Mouse (Mus musculus): ENCODE data around the gene Jade3.

Gene Jade3

GRCm38 (mm10) chrX:20548011-20548879 lies 122.8 kb downstream of the Jade3 start:
- no peak for DNase-seq (ENCODE audit: low read depth, low spot score)

- no peak for DNase-seq (ENCODE audit: low read depth, low spot score)
These were observed 123.5 kb downstream of the Jade3 start for GRCm38 (mm10) chrX:20548880-20549440.

GRCm38 (mm10) chrX:20549532-20549931 lies 124.0 kb downstream of the Jade3 start, which contains the start of gene Rgn:
TSS of gene Rgn (plus strand) at chrX:20549787.
- no peak for DNase-seq (ENCODE audit: low read depth, low spot score)

- DNase-seq (ENCODE audit: low read depth, low spot score): no peak
These were observed 126.7 kb downstream of the Jade3 start for GRCm38 (mm10) chrX:20552199-20552598.

- DNase-seq (ENCODE audit: low read depth, low spot score): no peak
These were observed 136.4 kb downstream of the Jade3 start for GRCm38 (mm10) chrX:20561846-20562245.

GRCm38 (mm10) chrX:20563941-20564340 lies 138.5 kb downstream of the Jade3 start:
- no peak for DNase-seq (ENCODE audit: low read depth, low spot score)

Measured in CD4-positive helper T cell, adult 2 months (primary cell).